ENCODE assay signal across 27 mouse cellular contexts in genomic region chr4:87795261-87795660, GRCm38 (mm10).
"Had no signal": no experiment of that assay in that cellular context is flagged by ENCODE, and none has a peak within 500 bp of the region (broad histone marks: within the 10 kb centered on the region; RNA-seq: fewer than 3 reads in every experiment).

No protein-coding gene starts in this region.

- H3K27ac ChIP-seq: gastrocnemius, adult 2 months; heart, embryonic 10.5 days; hindbrain, embryonic 10.5 days; hindbrain, embryonic 12.5 days; hindbrain, embryonic 15.5 days; intestine, embryonic 15.5 days; kidney, embryonic 15.5 days; kidney, postnatal 0 days; limb, embryonic 12.5 days; liver, embryonic 13.5 days; liver, embryonic 15.5 days had no signal

- H3K36me3 ChIP-seq: intestine, embryonic 15.5 days had no signal

- H3K9me3 ChIP-seq: heart, embryonic 10.5 days; heart, embryonic 12.5 days; hindbrain, embryonic 10.5 days; hindbrain, embryonic 12.5 days; hindbrain, embryonic 15.5 days; intestine, embryonic 15.5 days; kidney, embryonic 15.5 days; limb, embryonic 12.5 days; liver, embryonic 13.5 days; liver, embryonic 15.5 days had no signal

- H3K9ac ChIP-seq: heart, embryonic 12.5 days; hindbrain, embryonic 12.5 days; hindbrain, embryonic 15.5 days; intestine, embryonic 15.5 days; kidney, embryonic 15.5 days; limb, embryonic 12.5 days; liver, embryonic 13.5 days; liver, embryonic 15.5 days had no signal

- H3K4me1 ChIP-seq: hindbrain, embryonic 10.5 days; hindbrain, embryonic 12.5 days; hindbrain, embryonic 15.5 days; intestine, embryonic 15.5 days had no signal

- H3K4me3 ChIP-seq: gastrocnemius, adult 2 months; heart, embryonic 10.5 days; heart, embryonic 12.5 days; hindbrain, embryonic 10.5 days; hindbrain, embryonic 12.5 days; hindbrain, embryonic 15.5 days; intestine, embryonic 15.5 days; kidney, embryonic 15.5 days; limb, embryonic 12.5 days; liver, embryonic 13.5 days; liver, embryonic 15.5 days had no signal

- ATAC-seq: inflammation-experienced regulatory T-cells, adult 6 months; intestine, embryonic 15.5 days had no signal

- H3K4me2 ChIP-seq: heart, embryonic 12.5 days; hindbrain, embryonic 12.5 days; hindbrain, embryonic 15.5 days; intestine, embryonic 15.5 days; kidney, embryonic 15.5 days; limb, embryonic 12.5 days; liver, embryonic 11.5 days; liver, embryonic 13.5 days; liver, embryonic 15.5 days had no signal

- H3K27me3 ChIP-seq: heart, embryonic 12.5 days; hindbrain, embryonic 12.5 days; hindbrain, embryonic 15.5 days; intestine, embryonic 15.5 days; kidney, embryonic 15.5 days; limb, embryonic 12.5 days; liver, embryonic 13.5 days; liver, embryonic 15.5 days had no signal

- DNase-seq: gastrocnemius, adult 2 months; gastrocnemius, postnatal 10 days; gastrocnemius, postnatal 25 days; heart, postnatal 10 days; heart, postnatal 4 days; kidney, adult 11 months; kidney, adult 2 months; kidney, adult 9 months; kidney, postnatal 14 days; kidney, postnatal 36 days; layer of hippocampus, adult 9-11 months; layer of hippocampus, postnatal 36 days; left cerebral cortex, postnatal 4 days; liver; liver, embryonic 13.5 days had no signal
